Mouse (Mus musculus) testis, postnatal 10 days (tissue): ENCODE data around the gene Stap1.

Experiments
- DNase-seq: peaks from one replicate; pipeline ENCODE4 v3.0.0; 2021; ENCODE audit warnings: low spot score

Stap1 gene

DNA sequence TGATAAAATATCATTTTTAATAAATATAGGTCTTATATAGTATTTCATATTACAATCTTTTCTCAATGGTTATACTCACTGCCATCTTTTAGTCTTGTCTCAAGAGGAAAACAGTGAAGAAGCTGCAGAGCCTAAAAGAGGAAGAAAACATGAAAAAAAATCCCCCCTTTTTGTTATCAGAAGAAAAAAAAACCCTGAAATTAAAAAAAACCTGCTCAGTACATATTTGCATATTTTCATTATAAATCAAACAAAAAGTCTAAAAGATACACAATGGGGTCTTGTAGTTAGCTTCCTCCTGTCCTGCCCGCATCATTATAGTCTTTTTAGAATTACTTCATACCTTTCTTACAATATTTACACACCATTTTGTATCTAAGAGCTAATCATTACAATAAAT is 57.2 kb downstream of the Stap1 start:
- DNase-seq: no peak

DNA sequence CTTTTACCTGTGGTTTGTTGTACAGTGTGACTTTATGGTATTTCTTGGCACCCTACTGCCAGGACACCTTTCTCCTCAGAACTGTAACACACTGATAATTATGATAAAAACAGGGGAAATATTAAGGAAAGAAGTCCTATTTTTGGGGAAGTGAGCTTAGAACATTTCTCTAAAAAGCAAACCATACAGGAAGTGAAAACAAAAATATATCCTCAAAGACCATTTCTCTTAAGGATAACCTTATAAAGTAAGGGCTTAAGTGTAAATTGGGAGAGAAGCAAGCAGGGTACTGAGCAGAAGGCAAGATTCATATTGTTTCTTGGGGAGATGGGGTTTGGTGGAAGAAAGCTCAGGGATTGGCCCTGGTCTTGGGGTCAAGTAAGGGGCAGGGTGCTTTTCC is 58.3 kb downstream of the Stap1 start:
- no peak for DNase-seq
